Mouse (Mus musculus): ENCODE results near the gene Gm14409. TPM values are rescaled to one million over a fixed set of nuclear protein-coding genes. Genes with fewer than 3 reads are reported as not detected.
"Not testable (repeated sequence)": the region's sequence is repeated elsewhere in the genome, so short reads cannot be mapped to it uniquely, and the experiment has no call there.

Gm14409 gene
- under 1 TPM; 0.70 to 0.78 TPM for total RNA-seq (2021)
- long read RNA-seq, experiment 1, result 0 reads
- long read RNA-seq, experiment 2, result 0 reads

GRCm38 (mm10) chr2:177266936-177267335 is at the start of gene Gm14409:
Gm14409 (minus strand) TSS chr2:177267036.
- not testable (repeated sequence) for DNase-seq

GRCm38 (mm10) chr2:177309627-177310026 is 42.8 kb upstream of the Gm14409 start:
- DNase-seq, result not testable (repeated sequence)

GRCm38 (mm10) chr2:177304980-177305379 is 38.1 kb upstream of the Gm14409 start:
- not testable (repeated sequence) for DNase-seq

GRCm38 (mm10) chr2:177283701-177284100 is 16.9 kb upstream of the Gm14409 start:
- not testable (repeated sequence) for DNase-seq

- DNase-seq, result not testable (repeated sequence)
These were observed 10.9 kb upstream of the Gm14409 start for GRCm38 (mm10) chr2:177277754-177278153.

GRCm38 (mm10) chr2:177272237-177272636 is 5.4 kb upstream of the Gm14409 start:
- not testable (repeated sequence) for DNase-seq

GRCm38 (mm10) chr2:177247449-177247848 is 19.4 kb downstream of the Gm14409 start:
- not testable (repeated sequence) for DNase-seq

- not testable (repeated sequence) for DNase-seq
These were observed 36.4 kb downstream of the Gm14409 start for GRCm38 (mm10) chr2:177230461-177230860.

Other genes with a start within 250 kb of the Gm14409 start
- under 1 TPM; 0.38 to 0.72 TPM for gene Gm14401, start 192.7 kb downstream of the Gm14409 start, total RNA-seq (2021)
- gene Gm14410, start 60.6 kb downstream of the Gm14409 start, total RNA-seq (2021), result 10 to 100 TPM; 10.0 to 17.2 TPM
- 1 to 10 TPM in 1 of 2 experiments, under 1 TPM in 1; 0.80 to 1.5 TPM for gene Gm14412, start 57.3 kb upstream of the Gm14409 start, total RNA-seq (2021)
- gene Gm14418, start 131.3 kb upstream of the Gm14409 start, total RNA-seq (2021), result 1 to 10 TPM; 5.6 to 7.7 TPM
- 10 to 100 TPM; 26.8 to 27.8 TPM for gene Zfp970, start 197.7 kb upstream of the Gm14409 start, total RNA-seq (2021)
- gene Gm14403, start 231.2 kb upstream of the Gm14409 start, total RNA-seq (2021), result 10 to 100 TPM; 21.1 to 22.4 TPM

All from gastrocnemius, postnatal 10 days (tissue).